Mouse (Mus musculus): ENCODE measurements around the gene Rnf187. TPM values are rescaled to one million over a fixed set of nuclear protein-coding genes. Genes with fewer than 3 reads are reported as not detected.
"Not testable (repeated sequence)": the region's sequence is repeated elsewhere in the genome, so short reads cannot be mapped to it uniquely, and the experiment has no call there.

Rnf187 gene
- total RNA-seq, 2 experiments from 2014 or later: 471 to 480 TPM

- intact Hi-C loops (cut with DNase I): loop anchor here (10.0 kb wide), 2 partner anchors 215 to 325 kb away; partner anchors contain the start of genes Gjc2 and Wnt3a
- peak in 1 of 2 experiments; percentile 4 for DNase-seq (ENCODE audit: extremely low spot score in 1 of 2, low spot score in 2 of 2)
Measured at GRCm38 (mm10) chr11:58969659-58970058, 30.9 kb upstream of the Rnf187 start.

DNA sequence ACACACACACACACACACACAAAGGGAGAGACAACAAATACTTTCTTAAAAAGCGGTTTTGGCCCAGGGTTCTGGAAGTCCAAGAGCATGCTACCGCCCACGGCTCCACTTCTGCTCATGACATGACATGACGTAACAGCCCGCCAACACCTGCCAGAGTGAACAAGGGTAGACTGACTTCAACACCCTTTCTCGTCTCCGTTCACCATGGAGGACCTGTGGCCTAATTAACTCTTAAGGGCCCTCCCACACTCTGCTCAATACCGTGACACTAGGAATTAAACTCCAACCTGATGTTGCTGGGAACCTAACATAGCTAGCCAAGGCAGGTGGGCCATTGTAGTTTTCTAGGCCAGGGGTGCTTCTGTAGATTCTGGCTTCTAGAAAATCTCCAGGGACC is 30.3 kb upstream of the Rnf187 start:
- intact Hi-C loops (cut with DNase I): loop anchor here (10.0 kb wide), 1 partner anchor 326 kb away; the partner anchor contains the start of gene Wnt3a
- DNase-seq (ENCODE audit: extremely low spot score in 1 of 2, low spot score in 2 of 2): peak in 1 of 2 experiments; percentile 21

- DNase-seq (ENCODE audit: extremely low spot score in 1 of 2, low spot score in 2 of 2): peak in 1 of 2 experiments; percentile 18
- intact Hi-C loops (cut with DNase I): loop anchor here (10.0 kb wide), 1 partner anchor 326 kb away; the partner anchor contains the start of gene Wnt3a
Measured at GRCm38 (mm10) chr11:58968551-58968950, 29.8 kb upstream of the Rnf187 start.

DNA sequence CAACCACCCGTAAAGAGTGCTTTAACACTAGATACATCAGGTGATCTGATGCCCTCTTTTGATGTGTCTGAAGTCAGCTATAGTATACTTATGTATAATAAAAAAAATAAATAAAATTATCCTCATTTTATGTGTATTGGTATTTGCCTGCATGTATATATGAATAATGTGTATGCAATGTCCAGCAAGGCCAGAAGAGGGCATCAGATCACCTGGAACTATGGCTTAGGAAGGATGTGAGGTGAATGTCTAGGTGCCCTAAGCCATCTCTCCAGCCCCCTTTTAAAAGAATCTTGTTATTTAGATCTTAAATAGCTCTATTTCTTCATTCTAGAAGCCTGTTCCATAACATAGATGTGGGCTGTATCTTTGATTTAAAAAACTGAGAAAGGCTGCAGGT is 28.6 kb upstream of the Rnf187 start:
- intact Hi-C loops (cut with DNase I): loop anchor here (10.0 kb wide), 1 partner anchor 327 kb away; the partner anchor contains the start of gene Wnt3a

GRCm38 (mm10) chr11:58965001-58965760 is 26.5 kb upstream of the Rnf187 start:
- no peak for DNase-seq (ENCODE audit: extremely low spot score in 1 of 2, low spot score in 2 of 2)
- intact Hi-C loops (cut with DNase I): loop anchor here (10.0 kb wide), 1 partner anchor 330 kb away; the partner anchor contains the start of gene Wnt3a

More for the DNA sequence above, 28.6 kb upstream of the Rnf187 start:
- no peak for DNase-seq (ENCODE audit: extremely low spot score in 1 of 2, low spot score in 2 of 2)

DNA sequence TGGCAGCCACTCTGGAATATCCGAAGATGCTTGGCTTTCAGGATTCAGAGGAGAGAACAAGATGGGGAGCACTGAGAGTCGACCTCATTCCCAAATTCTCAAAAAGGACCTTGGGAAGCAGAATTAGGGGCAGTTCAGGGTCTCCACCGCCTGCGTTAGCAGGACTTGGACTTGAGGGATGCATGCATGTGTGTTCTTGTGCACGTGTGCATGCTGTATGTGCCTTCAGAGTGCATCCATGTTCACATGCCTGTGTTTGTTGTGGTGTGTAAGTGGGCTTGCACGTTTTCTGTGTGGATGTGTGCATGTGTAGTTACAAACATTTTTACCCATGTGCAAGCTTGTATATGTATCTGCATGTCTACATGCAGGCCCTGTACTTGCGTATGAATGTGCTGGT is 25.5 kb upstream of the Rnf187 start:
- intact Hi-C loops (cut with DNase I): loop anchor here (10.0 kb wide), 1 partner anchor 331 kb away; the partner anchor contains the start of gene Wnt3a
- DNase-seq (ENCODE audit: extremely low spot score in 1 of 2, low spot score in 2 of 2): no peak

GRCm38 (mm10) chr11:58963543-58963942 is 24.8 kb upstream of the Rnf187 start:
- intact Hi-C loops (cut with DNase I): loop anchor here (10.0 kb wide), 1 partner anchor 331 kb away; the partner anchor contains the start of gene Wnt3a
- DNase-seq (ENCODE audit: extremely low spot score in 1 of 2, low spot score in 2 of 2): peak in 1 of 2 experiments; percentile 72

GRCm38 (mm10) chr11:58961364-58962177 is 22.9 kb upstream of the Rnf187 start:
- peak in 1 of 2 experiments; percentile 21 for DNase-seq (ENCODE audit: extremely low spot score in 1 of 2, low spot score in 2 of 2)
- intact Hi-C loops (cut with DNase I): loop anchor here (10.0 kb wide), 1 partner anchor 333 kb away; the partner anchor contains the start of gene Wnt3a

DNA sequence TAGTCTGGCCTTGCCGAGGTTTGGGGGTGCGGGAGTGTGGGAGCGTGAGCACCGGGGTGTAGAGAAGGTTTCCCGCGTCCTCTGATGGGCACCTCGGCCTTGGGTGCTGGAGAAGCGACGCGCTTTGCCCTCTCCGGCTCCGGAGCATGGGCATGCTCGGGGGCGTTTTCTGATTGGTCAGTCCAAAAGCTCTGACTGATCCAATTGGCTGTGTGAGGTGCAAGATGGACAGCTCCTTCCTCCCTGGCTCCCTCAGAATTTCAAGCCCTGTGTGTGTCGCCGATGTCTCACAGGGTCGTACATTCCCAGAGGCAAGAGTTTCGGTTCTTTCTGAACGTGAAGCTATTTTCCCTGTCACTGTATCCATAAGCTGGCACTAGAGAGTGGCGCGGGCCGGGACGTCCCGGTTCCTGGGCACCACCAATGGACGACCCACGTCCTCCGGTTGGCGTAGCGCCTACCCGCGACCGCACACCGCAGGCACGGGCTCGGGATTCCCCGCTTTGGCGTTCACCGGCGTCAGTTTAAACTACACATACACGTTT is 21.3 kb upstream of the Rnf187 start:
- intact Hi-C loops (cut with DNase I): loop anchor here (10.0 kb wide), 1 partner anchor 335 kb away; the partner anchor contains the start of gene Wnt3a
- peak; percentile 78 to 84 for DNase-seq (ENCODE audit: extremely low spot score in 1 of 2, low spot score in 2 of 2)

DNA sequence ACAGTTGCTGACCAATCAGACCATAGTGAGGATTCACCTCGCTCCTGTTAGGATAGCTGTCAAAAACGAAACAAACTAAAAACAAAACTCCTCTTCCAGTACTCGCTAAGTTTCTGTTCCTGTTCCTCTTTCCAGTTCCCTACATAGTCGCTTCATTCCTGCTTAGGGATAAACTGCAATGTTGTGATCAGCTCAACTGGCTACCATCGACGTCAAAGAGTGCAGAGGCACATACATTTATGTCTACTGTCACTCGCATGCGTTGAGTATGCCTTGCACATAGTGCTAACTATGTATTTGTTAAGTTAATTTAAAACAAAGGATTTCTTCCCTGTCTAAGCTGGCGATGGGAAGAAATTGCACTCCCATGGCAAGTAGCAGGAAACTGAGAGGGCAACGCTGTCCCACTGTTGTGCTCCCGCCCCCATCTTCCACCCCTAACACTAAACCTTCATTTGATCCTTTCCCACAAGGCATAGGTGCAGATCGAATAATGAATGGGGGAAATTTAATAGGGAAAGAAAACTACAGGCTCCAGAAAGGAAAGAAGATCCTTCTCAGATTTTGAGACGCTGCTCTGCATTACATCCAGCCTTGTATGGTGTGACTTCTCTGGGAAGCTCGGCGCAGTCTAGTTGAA is 20.6 kb upstream of the Rnf187 start:
- DNase-seq (ENCODE audit: extremely low spot score in 1 of 2, low spot score in 2 of 2): no peak
- intact Hi-C loops (cut with DNase I): no loop called here

DNA sequence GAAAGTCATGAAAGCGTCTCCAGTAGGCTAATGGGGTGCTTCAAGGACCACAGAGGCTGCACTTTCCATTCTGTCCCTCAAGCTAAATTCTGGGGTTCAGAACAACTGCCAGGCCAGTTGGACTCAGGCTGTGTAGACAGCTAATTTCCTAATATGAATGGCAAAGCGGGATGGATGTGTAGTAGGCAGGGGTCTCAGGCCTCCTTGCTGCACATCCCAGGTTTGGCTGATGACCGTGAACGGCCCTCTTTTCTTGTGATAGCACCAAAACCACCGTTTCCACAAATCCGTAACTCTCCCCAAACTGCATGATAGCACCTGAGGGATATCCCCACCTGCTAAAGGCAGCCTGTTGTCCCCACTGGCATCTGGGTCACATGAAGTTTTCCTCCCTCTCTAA is 19.8 kb upstream of the Rnf187 start:
- DNase-seq (ENCODE audit: extremely low spot score in 1 of 2, low spot score in 2 of 2): no peak
- intact Hi-C loops (cut with DNase I): no loop called here

- peak in 1 of 2 experiments; percentile 21 for DNase-seq (ENCODE audit: extremely low spot score in 1 of 2, low spot score in 2 of 2)
- intact Hi-C loops (cut with DNase I): no loop called here
Measured at GRCm38 (mm10) chr11:58957226-58957914, 18.7 kb upstream of the Rnf187 start.

GRCm38 (mm10) chr11:58955868-58956257 is 17.1 kb upstream of the Rnf187 start:
- DNase-seq (ENCODE audit: extremely low spot score in 1 of 2, low spot score in 2 of 2): no peak
- intact Hi-C loops (cut with DNase I): no loop called here

DNA sequence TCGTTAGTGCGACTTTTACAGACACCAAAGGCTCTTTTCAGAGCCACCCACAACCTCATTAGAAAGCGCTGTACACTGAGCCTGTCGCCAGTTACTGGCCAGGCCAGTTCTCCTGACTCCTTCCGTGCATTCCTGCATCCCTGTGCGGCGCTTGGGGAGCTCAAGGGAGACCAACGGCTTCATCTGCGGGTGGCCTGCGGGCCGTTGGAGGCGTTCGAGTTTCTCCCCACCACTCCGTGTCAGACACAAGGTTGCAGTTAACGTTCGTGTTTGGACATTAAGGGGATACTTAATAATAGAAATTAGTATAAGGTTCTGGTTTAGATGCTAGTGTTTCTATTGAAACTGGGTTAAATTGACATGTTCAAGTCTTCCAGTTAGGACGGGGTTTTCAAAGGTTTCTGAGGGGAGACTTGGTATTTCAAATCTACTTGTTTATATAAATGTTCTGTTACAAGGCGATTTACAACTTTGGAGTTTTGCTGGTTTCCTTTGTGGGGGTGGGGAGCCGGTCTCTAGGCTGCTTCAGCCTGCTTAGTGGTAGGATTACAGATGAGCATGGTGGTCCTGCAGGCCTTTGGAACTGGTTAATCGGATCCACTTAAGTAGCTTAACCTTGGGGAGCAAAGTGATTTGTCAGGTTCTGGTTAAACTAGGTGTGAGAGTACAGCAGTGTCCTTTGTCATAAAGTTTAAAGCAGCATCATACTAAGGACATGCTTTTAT is 16.6 kb upstream of the Rnf187 start:
- intact Hi-C loops (cut with DNase I): no loop called here

GRCm38 (mm10) chr11:58954420-58955142 is 15.9 kb upstream of the Rnf187 start, which contains the start of the genes Hist3h2a and Trim17:
Gene Hist3h2a, plus strand, starts transcription at chr11:58954685.
Gene Trim17, plus strand, starts transcription at chr11:58954685.
- intact Hi-C loops (cut with DNase I): no loop called here
- DNase-seq (ENCODE audit: extremely low spot score in 1 of 2, low spot score in 2 of 2): peak; percentile 92 to 97

More for the DNA sequence above, 16.6 kb upstream of the Rnf187 start:
- DNase-seq (ENCODE audit: extremely low spot score in 1 of 2, low spot score in 2 of 2): peak in 1 of 2 experiments; percentile 40

- intact Hi-C loops (cut with DNase I); DNase-seq (ENCODE audit: extremely low spot score in 1 of 2, low spot score in 2 of 2): not testable (repeated sequence)
Measured at GRCm38 (mm10) chr11:58954170-58954419, 15.4 kb upstream of the Rnf187 start.
